Mouse (Mus musculus): ENCODE results near the gene Il15. TPM values are rescaled to one million over a fixed set of nuclear protein-coding genes. Genes with fewer than 3 reads are reported as not detected.

Gene Il15
- polyA plus RNA-seq (2016; fragmentation: Nextera tagmentation; extraction: Ambion mirVana), result 0.79 and 1.3 TPM in 2 replicates

DNA sequence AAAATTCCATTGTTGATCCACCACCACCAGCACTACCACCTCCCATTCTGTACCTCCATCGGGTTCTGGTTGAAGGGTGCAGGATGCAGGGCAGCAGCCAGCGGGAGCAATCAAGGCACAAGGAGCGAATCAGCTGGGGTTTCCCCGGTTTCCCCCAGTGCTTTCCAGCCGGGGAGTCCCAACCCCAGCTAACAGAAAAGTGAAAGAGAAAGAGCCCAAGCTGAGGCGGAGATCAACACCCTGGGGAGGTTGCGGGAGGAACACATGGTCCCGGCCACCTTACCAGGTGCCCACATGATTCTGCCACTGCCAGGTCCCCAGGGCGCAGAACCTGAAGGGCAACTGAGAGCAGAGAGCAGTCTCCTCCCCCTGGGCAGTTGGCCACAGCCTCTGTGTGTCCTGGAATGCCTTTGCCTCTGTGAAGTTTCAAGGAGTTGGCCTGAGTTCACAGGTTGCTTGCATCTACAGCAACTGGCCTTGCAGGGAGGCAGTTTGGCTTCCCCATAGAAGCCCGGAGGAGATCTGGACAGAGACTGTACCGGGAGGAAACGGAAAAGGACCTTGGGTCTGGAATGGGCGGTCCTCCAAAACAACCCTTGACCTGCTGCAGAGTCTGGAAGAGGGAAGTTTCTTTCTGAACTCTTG, at the start of gene Il15:
TSS of gene Il15 (minus strand) at position 537 of the 645 bp plus-strand sequence.
- Histone ChIP-seq H3K4me1 (peaks cover 10% of the 10 kb centered on the region; the same call in 1 of the 2 replicates), H3K27ac (no peak within 1 kb of the TSS), H3K4me2 (replicated peaks) (peak within 1 kb of the TSS; percentile 66), H3K4me3 (peak within 1 kb of the TSS; percentile 28), H3K9ac (peak within 1 kb of the TSS; percentile 46), H3K9me3 (no peaks in the 10 kb centered on the region), H3K36me3 (no peaks in the 10 kb centered on the region), H3K27me3 (replicated peaks) (no peaks in the 10 kb centered on the region; the same call in 1 of the 2 replicates)
- 12% methylated on average over 13 of the region's 13 CpGs for WGBS
- no peak for ATAC-seq (ENCODE audit: low FRiP score, low read depth)

DNA sequence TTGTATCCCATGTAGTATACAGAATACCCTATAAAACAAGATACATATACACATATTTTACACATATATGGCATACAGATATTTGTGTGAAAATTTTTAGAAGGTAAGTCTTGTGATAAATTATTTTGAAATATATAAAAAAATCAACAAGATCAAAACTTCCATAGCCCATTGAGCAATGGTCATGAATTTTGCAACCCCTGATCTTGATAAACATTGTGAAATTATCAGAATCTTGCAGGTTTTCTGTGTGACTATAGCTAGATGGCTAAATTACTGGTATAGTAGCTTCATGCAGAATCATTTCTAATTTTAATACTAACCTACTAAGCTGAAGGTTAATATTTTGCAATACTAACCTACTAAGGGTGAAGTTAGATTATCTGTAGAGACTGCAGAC, 41.9 kb upstream of the Il15 start:
- ATAC-seq (ENCODE audit: low FRiP score, low read depth), result no peak

DNA sequence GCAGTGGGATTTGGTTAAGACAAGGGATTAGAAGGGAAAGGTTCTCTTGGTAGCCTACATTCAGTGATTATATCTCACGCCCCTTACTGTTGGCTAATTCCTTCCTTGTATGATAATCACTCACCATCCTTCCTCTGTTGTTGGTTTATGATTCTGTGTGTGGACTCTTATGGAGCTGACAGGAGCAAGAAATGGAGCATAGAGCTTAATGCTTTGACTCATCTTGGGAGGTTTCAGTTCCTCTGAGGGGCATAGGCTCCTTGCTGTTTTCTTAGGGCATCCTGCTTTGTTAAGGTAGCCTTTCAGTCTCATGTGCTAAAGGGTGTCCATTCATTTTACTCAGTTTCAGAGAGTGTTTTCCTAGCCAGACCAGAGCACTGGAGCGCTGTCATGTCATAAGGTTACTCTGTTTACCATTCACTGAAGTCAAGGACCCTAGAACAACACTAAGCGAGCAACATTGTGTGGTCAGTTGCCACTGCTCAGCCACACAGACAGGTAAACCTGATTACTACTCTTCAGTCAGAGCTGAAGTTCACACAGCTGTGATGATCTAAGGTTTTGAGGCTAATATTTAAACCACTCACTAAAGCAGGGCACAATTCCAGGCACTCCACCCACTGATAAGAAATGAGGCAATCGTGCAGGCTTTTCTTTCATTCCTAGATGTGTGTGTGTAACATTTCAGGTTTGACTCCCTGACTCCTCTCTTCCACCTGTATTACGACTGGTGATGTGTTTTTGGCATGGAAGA, 13.7 kb upstream of the Il15 start:
- H3K4me2 ChIP-seq (replicated peaks), result no peak overlapping the region
- no peak overlapping the region for H3K4me3 ChIP-seq
- no peaks in the 10 kb centered on the region for H3K27me3 ChIP-seq (replicated peaks)
- H3K9me3 ChIP-seq, result no peaks in the 10 kb centered on the region
- no peaks in the 10 kb centered on the region for H3K4me1 ChIP-seq
- no peaks in the 10 kb centered on the region for H3K36me3 ChIP-seq
- no peak overlapping the region for H3K9ac ChIP-seq
- WGBS, result 84% methylated on average over 5 of the region's 5 CpGs
- no peak overlapping the region for H3K27ac ChIP-seq
- no peak for ATAC-seq (ENCODE audit: low FRiP score, low read depth)

More for the DNA sequence above, 41.9 kb upstream of the Il15 start:
- Histone ChIP-seq H3K9me3 (no peaks in the 10 kb centered on the region), H3K4me3 (no peak overlapping the region), H3K4me2 (replicated peaks) (no peak overlapping the region), H3K4me1 (no peaks in the 10 kb centered on the region), H3K36me3 (no peaks in the 10 kb centered on the region), H3K9ac (no peak overlapping the region), H3K27ac (no peak overlapping the region), H3K27me3 (replicated peaks) (no peaks in the 10 kb centered on the region)

DNA sequence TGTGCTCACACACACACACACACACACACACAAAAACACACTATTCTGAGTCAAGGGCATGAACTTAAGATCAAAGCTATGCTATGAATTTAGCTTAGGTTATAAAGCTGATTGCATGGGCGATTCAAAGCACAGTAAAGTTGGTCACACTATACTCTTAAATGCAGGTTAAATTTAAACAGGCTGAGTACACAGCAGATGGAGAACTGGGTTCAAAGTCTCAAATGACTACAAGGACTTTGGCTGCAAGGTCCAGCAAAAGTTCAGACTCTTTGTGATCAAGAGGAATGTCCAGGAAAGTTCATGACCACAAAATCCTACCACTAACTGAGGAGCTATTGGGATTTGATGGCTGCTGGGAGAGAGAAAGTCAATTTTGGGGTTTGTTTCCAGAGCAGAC, 12.5 kb upstream of the Il15 start:
- Histone ChIP-seq H3K4me3 (no peak overlapping the region), H3K9ac (no peak overlapping the region), H3K36me3 (no peaks in the 10 kb centered on the region), H3K27me3 (replicated peaks) (no peaks in the 10 kb centered on the region), H3K27ac (no peak overlapping the region), H3K4me2 (replicated peaks) (no peak overlapping the region), H3K4me1 (no peaks in the 10 kb centered on the region), H3K9me3 (no peaks in the 10 kb centered on the region)
- 81% methylated on average over 1 of the region's 1 CpGs for WGBS
- no peak for ATAC-seq (ENCODE audit: low FRiP score, low read depth)

DNA sequence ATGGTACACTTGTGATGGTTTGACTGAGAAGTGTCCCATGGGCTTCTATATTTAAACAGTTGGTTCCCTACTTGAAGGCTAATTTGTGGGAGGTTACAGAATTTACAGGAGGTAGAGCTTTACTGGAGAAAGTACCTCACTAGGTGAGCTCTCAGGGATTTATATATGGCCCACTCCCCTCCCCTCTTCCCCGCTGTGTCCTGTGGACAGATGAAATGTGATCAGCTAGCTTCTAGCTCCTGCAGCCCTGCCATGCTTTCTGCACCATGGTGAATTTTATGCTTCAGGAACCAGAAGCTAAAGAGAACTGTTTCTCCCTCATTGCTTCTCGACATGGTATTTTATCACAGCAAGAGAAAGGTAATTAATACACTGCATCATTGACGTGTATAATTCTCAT, 7.1 kb upstream of the Il15 start:
- H3K4me1 ChIP-seq, result no peaks in the 10 kb centered on the region

DNA sequence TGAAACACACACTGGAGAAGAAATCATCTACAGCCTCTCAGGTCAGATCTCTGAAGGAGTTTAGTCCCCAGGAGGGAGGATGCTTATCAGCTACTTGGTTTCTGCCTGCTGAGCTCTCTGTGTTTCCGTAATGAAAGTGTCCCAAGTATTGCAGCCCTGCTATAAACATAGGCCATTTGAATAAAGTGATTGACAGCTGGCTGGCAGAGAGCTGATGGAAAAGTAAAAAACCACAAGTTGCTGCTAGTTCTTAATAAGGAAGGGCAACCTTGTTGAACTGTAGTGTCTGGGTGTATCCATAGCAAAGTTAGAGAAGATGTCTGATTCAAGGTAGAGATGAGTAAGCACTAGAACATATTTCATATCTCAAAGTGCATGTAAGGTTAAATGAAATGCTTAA, 4.0 kb upstream of the Il15 start:
- Histone ChIP-seq H3K36me3 (no peaks in the 10 kb centered on the region), H3K4me2 (replicated peaks) (no peak overlapping the region), H3K27me3 (replicated peaks) (no peaks in the 10 kb centered on the region; the same call in 1 of the 2 replicates), H3K9ac (no peak overlapping the region), H3K27ac (no peak overlapping the region), H3K4me1 (peaks cover 8% of the 10 kb centered on the region; the same call in 1 of the 2 replicates), H3K4me3 (no peak overlapping the region), H3K9me3 (no peaks in the 10 kb centered on the region)
- ATAC-seq (ENCODE audit: low FRiP score, low read depth), result no peak
- 68% methylated on average over 1 of the region's 1 CpGs for WGBS

More for the DNA sequence above, 7.1 kb upstream of the Il15 start:
- H3K9ac ChIP-seq, result no peak overlapping the region
- no peak overlapping the region for H3K27ac ChIP-seq
- 64% methylated on average over 3 of the region's 3 CpGs for WGBS
- H3K36me3 ChIP-seq, result no peaks in the 10 kb centered on the region
- no peaks in the 10 kb centered on the region for H3K27me3 ChIP-seq (replicated peaks)
- no peak overlapping the region for H3K4me2 ChIP-seq (replicated peaks)
- no peaks in the 10 kb centered on the region for H3K9me3 ChIP-seq
- ATAC-seq (ENCODE audit: low FRiP score, low read depth), result no peak
- H3K4me3 ChIP-seq, result no peak overlapping the region

DNA sequence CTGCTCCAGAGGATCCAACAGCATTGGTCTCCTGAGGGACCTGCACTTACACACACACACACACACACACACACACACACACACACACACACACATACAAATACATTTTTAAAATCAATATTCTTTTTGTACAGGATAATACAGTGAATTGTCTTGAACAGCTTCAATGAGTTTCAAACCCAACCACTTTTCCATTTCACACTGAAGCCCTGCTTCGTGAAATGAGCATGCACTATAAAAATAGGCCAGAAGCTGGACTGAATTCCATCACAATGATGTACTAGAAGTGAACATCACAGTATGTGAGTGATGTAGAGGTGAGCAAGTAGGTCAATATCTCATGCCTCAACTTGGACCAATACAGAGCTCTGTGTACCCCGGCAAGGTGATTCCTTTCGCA, 1.0 kb upstream of the Il15 start:
- no peak overlapping the region for H3K27ac ChIP-seq
- ATAC-seq (ENCODE audit: low FRiP score, low read depth), result no peak
- H3K9ac ChIP-seq, result no peak overlapping the region

DNA sequence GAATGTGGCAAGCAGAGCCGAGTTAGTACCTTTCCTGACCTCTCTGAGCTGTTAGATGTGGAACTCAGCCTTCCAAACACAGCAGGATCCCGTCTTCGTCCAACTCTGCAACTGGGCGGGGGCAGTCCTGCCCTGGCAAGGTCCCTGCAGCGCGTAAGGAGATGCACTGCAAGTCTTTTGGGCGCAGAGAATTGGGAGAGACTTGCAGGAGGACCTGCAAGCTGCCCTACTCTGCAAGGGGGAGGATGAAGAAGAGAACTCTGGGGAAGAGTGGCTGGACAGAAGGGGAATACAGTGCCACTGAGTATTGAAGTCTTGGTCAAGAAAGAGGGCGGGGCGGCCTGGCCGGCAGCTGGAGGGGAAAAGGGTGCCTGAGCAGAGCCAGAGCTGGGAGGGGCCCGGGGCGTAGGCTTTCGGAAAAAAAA, 749 bp downstream of the Il15 start:
- Histone ChIP-seq H3K4me1 (peaks cover 10% of the 10 kb centered on the region; the same call in 1 of the 2 replicates), H3K36me3 (no peaks in the 10 kb centered on the region), H3K9me3 (no peaks in the 10 kb centered on the region), H3K27me3 (replicated peaks) (no peaks in the 10 kb centered on the region; the same call in 1 of the 2 replicates), H3K9ac (no peak overlapping the region), H3K4me3 (peak overlapping the region; percentile 28), H3K27ac (no peak overlapping the region), H3K4me2 (replicated peaks) (peak overlapping the region; percentile 66)
- WGBS, result 3% methylated on average over 13 of the region's 13 CpGs
- ATAC-seq (ENCODE audit: low FRiP score, low read depth), result 0 out of 2 replicates have a peak, but pooled peaks have one; percentile 56

More for the DNA sequence above, 1.0 kb upstream of the Il15 start:
- peaks cover 10% of the 10 kb centered on the region; the same call in 1 of the 2 replicates for H3K4me1 ChIP-seq
- no peaks in the 10 kb centered on the region; the same call in 1 of the 2 replicates for H3K27me3 ChIP-seq (replicated peaks)
- H3K4me2 ChIP-seq (replicated peaks), result no peak overlapping the region
- no peaks in the 10 kb centered on the region for H3K36me3 ChIP-seq
- WGBS, result 94% methylated on average over 3 of the region's 3 CpGs
- no peak overlapping the region for H3K4me3 ChIP-seq
- H3K9me3 ChIP-seq, result no peaks in the 10 kb centered on the region

DNA sequence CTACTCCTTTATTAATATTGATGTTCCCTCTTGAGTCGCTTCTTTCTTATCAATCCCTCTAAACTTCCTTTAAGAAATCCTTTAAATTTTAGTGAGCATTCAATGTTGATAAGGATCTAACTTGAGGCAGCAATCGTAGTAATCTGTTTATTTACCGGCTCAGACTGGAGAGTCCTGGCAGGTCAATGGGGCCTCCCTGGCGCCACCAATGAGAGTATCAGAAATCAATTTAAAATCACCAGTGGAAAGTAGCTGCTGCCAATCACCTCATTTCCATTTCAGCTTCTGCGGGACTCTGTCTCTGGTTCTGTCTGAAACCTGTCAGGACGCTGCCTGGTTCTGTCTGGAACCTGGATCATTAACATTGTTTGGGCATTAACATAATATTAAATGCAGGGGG, 1.5 kb downstream of the Il15 start:
- WGBS, result 58% methylated on average over 6 of the region's 6 CpGs
- H3K27me3 ChIP-seq (replicated peaks), result no peaks in the 10 kb centered on the region; the same call in 1 of the 2 replicates
- no peak overlapping the region for H3K4me3 ChIP-seq
- H3K36me3 ChIP-seq, result no peaks in the 10 kb centered on the region
- H3K9ac ChIP-seq, result no peak overlapping the region
- peaks cover 10% of the 10 kb centered on the region; the same call in 1 of the 2 replicates for H3K4me1 ChIP-seq
- no peaks in the 10 kb centered on the region for H3K9me3 ChIP-seq
- no peak overlapping the region for H3K27ac ChIP-seq
- H3K4me2 ChIP-seq (replicated peaks), result peak overlapping the region; percentile 66
- no peak for ATAC-seq (ENCODE audit: low FRiP score, low read depth)

DNA sequence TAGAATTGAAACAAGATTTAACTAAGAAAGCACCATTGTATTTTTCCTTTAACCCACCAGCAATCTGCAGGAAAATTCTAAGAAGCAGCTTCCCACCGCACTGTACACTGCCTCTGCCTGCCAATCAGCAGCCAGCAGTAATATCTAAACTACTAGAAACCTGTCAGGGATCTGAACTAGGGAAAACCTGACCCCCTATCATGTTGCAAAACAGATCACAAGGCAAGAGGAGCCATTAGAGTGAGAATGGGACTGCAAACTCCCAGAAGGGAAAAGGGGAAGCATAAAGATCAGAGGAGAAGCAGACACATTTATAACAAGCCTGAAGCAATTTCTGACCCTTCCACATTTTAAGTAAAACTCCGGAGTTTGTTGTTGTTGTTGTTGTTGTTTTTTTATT, 2.0 kb downstream of the Il15 start:
- no peaks in the 10 kb centered on the region; the same call in 1 of the 2 replicates for H3K27me3 ChIP-seq (replicated peaks)
- H3K36me3 ChIP-seq, result no peaks in the 10 kb centered on the region
- H3K4me3 ChIP-seq, result no peak overlapping the region
- ATAC-seq (ENCODE audit: low FRiP score, low read depth), result no peak
- WGBS, result 75% methylated on average over 2 of the region's 2 CpGs
- H3K4me2 ChIP-seq (replicated peaks), result no peak overlapping the region
- peaks cover 10% of the 10 kb centered on the region; the same call in 1 of the 2 replicates for H3K4me1 ChIP-seq
- no peak overlapping the region for H3K9ac ChIP-seq
- H3K27ac ChIP-seq, result no peak overlapping the region
- no peaks in the 10 kb centered on the region for H3K9me3 ChIP-seq

DNA sequence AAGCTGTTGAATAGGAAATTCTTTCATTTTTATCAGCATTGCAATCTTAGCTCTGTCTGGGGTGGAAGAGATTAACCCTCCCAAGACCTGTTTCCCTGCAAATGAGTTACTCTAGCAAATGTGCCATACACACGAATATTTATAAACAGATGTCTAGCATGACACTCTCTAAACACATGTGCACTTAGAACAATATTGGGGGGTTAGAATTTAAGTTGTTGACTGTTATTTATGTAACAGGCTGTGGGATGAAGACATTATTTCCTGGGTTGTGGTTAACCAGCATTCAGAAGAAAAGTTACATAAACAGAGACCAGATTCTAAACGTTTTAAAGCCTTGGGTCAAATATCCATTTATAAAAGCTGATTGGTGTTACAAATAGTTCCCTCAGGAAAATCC, 2.6 kb downstream of the Il15 start:
- H3K4me1 ChIP-seq, result peaks cover 10% of the 10 kb centered on the region; the same call in 1 of the 2 replicates
- no peak overlapping the region for H3K4me3 ChIP-seq
- no peak for ATAC-seq (ENCODE audit: low FRiP score, low read depth)
- H3K27ac ChIP-seq, result no peak overlapping the region
- no peaks in the 10 kb centered on the region for H3K36me3 ChIP-seq
- 65% methylated on average over 2 of the region's 2 CpGs for WGBS
- no peaks in the 10 kb centered on the region for H3K9me3 ChIP-seq
- no peaks in the 10 kb centered on the region; the same call in 1 of the 2 replicates for H3K27me3 ChIP-seq (replicated peaks)
- H3K9ac ChIP-seq, result no peak overlapping the region
- H3K4me2 ChIP-seq (replicated peaks), result no peak overlapping the region

DNA sequence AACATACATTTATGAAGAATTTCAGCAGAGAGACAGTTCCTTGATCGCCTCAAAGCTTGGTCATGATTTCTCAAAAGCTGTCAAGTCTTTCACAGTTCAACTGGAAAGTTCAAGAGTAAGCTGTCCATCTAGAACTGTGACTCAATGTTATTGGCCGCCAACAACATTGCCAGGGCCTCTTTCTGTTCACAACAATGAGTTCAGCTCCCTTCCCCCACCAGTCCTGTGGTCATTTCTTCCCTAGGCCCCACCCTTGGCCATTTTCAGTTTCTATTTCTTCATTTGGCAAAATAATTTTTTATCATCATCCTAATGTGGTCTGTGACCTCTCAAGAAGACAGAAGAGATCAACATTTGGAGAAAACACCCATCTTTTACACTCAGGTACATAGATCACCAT, 4.5 kb downstream of the Il15 start:
- Histone ChIP-seq H3K4me3 (no peak overlapping the region), H3K9me3 (no peaks in the 10 kb centered on the region), H3K4me2 (replicated peaks) (no peak overlapping the region), H3K27ac (no peak overlapping the region), H3K9ac (no peak overlapping the region), H3K4me1 (peaks cover 10% of the 10 kb centered on the region; the same call in 1 of the 2 replicates), H3K27me3 (replicated peaks) (no peaks in the 10 kb centered on the region; the same call in 1 of the 2 replicates), H3K36me3 (no peaks in the 10 kb centered on the region)
- WGBS, result 86% methylated on average over 2 of the region's 2 CpGs
- no peak for ATAC-seq (ENCODE audit: low FRiP score, low read depth)
